Mouse (Mus musculus): Measurements from ENCODE around the gene Pxk. TPM values are rescaled to one million over a fixed set of nuclear protein-coding genes. Genes with fewer than 3 reads are reported as not detected.

The Pxk gene
- polyA plus RNA-seq, 1 experiment from 2014 or later = 32.2 TPM

DNA sequence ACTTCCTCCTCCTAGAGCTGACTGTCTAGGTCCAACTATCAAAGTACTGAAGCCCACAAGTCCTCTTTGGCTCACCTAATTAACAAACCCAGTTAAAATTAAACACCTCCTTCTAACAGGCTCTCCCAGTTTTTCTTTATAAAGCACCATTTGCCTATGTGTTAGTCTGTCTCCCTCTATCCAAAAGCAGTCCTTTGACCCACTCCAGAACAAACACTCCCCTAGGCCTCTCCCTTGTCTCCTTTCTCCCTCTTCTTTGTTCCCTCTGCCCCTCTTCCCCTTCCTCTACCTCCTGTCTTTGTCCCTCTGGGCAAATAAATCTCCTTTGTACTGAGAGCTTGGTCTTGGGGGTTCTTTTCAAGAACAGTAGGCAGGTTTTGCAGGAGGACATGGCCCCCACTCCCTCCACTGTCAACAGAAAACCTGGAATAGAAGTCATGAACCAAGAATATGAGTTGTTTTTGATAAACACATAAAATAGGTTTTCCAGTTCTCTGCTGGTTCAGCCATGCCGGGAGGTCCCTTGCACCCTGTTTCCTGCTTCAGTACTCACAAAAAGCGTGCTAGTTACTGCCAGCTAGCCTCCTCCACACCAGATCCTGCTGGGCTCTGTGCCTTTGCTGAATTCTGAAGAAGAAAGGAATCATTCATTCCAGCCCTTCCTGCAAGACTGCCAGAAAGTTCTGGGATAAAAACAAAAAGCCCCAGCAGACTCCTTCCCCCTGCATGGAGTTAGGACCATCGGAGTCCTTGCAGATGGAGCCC lies 35.3 kb upstream of the Pxk start:
- Histone ChIP-seq H3K4me1 (ENCODE audit: control insufficient read depth, insufficient read depth, low read length) (no peaks in the 10 kb centered on the region), H3K9ac (ENCODE audit: low read depth, low read length) (no peak overlapping the region), H3K4me2 (replicated peaks; ENCODE audit: low read depth, low read length) (no peak overlapping the region), H3K9me3 (ENCODE audit: control insufficient read depth, low read length) (no peaks in the 10 kb centered on the region), H3K27ac (ENCODE audit: low read depth, low read length) (no peak overlapping the region), H3K4me3 (ENCODE audit: low read length) (no peak overlapping the region), H3K27me3 (ENCODE audit: control insufficient read depth, insufficient read depth, low read length) (no peaks in the 10 kb centered on the region), H3K36me3 (ENCODE audit: control insufficient read depth, insufficient read depth, low read length) (no peaks in the 10 kb centered on the region)
- no peak for ATAC-seq (ENCODE audit: low FRiP score, low TSS enrichment)
- WGBS = 53% methylated on average over 3 of the region's 3 CpGs

DNA sequence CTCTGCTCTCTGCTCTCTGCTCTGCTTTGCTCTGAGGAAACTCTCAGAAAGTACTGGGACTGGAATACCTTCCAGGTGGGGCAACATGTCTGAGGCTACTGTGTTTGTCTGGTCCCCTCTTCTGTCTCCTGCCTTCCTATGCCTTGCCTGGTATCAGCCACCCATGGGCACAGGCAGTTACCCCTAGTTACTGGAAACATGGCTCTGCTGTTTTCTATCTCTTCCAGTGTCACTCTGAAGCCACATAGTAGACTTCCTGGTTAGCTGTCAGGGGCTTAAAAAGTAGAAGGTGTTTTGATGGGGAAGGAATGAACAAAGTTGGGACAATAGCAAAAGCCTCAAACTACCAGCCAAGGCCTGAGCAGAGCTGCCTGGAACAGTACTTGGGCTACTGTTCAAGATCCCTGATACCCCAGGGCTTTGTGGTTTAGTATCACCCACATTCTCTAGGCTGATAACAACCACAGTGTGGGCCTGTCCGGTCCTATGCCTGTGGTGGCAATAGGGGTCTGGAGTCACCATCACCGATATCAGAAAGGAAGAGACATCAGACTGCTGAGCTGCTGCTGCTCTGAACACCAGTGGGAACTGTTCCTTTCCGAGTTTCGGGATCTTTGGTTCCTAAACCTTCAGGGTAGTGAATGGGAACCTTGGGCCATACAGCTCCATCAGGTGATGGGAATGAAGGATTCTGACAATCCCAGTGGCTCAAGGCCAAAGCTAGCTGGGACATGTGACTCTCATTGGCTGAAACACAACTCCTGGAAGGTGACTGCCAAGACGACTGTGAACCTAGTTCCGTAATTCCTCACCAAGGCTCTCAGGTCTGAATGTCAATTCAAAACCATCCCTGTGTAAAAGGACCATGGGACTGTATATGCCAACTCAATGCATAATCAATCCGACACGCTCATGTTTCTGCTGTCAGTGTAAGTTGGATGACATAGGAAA lies 33.9 kb upstream of the Pxk start:
- H3K36me3 ChIP-seq (ENCODE audit: control insufficient read depth, insufficient read depth, low read length) = no peaks in the 10 kb centered on the region
- WGBS = 94% methylated on average over 8 of the region's 8 CpGs
- no peaks in the 10 kb centered on the region for H3K9me3 ChIP-seq (ENCODE audit: control insufficient read depth, low read length)
- H3K27me3 ChIP-seq (ENCODE audit: control insufficient read depth, insufficient read depth, low read length) = no peaks in the 10 kb centered on the region
- no peak overlapping the region for H3K27ac ChIP-seq (ENCODE audit: low read depth, low read length)
- no peak overlapping the region for H3K4me3 ChIP-seq (ENCODE audit: low read length)
- H3K4me2 ChIP-seq (replicated peaks; ENCODE audit: low read depth, low read length) = no peak overlapping the region
- H3K9ac ChIP-seq (ENCODE audit: low read depth, low read length) = no peak overlapping the region
- ATAC-seq (ENCODE audit: low FRiP score, low TSS enrichment) = no peak
- H3K4me1 ChIP-seq (ENCODE audit: control insufficient read depth, insufficient read depth, low read length) = no peaks in the 10 kb centered on the region

DNA sequence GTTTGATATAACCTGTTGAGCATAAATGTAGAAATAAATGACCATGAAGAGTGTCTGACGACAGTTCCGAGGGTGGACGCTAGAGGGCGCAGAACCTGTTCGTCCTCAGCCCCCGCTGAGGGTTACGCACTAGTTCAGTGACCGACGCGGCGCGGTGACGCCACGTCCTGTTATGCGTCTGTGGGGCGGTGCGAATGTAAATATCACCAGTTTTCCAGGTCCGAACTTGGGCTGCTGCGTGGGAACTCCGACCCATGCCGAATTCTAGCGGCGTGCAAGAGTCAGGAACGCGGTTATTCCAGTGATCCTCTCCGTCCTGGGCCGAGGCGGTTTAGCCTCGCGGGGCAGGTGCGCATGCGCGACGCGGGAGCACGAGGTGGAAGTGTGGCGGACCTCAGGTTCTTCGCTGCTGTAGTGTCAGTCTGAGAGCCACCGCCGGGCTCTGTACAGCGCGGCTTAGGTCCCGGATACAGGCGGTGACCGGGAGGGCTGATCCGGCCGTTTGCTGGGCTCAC lies 17.8 kb upstream of the Pxk start, which contains the start of gene Rpp14:
Rpp14 (plus strand) TSS at position 203 of the 515 bp plus-strand sequence.
- H3K4me3 ChIP-seq (ENCODE audit: low read length) = peak within 1 kb of the TSS; percentile 76
- under 1% methylated on average over 47 of the region's 47 CpGs for WGBS
- no peaks in the 10 kb centered on the region for H3K27me3 ChIP-seq (ENCODE audit: control insufficient read depth, insufficient read depth, low read length)
- H3K4me1 ChIP-seq (ENCODE audit: control insufficient read depth, insufficient read depth, low read length) = peaks cover 13% of the 10 kb centered on the region
- peak; percentile 96 for ATAC-seq (ENCODE audit: low FRiP score, low TSS enrichment)
- no peaks in the 10 kb centered on the region for H3K9me3 ChIP-seq (ENCODE audit: control insufficient read depth, low read length)
- peaks cover 13% of the 10 kb centered on the region; the same call in 1 of the 2 replicates for H3K36me3 ChIP-seq (ENCODE audit: control insufficient read depth, insufficient read depth, low read length)
- H3K27ac ChIP-seq (ENCODE audit: low read depth, low read length) = peak within 1 kb of the TSS; percentile 96
- peak within 1 kb of the TSS; percentile 68 for H3K4me2 ChIP-seq (replicated peaks; ENCODE audit: low read depth, low read length)
- peak within 1 kb of the TSS; percentile 83 for H3K9ac ChIP-seq (ENCODE audit: low read depth, low read length)

GRCm38 (mm10) chr14:8080718-8081117 lies 17.3 kb upstream of the Pxk start:
- H3K27me3 ChIP-seq (ENCODE audit: control insufficient read depth, insufficient read depth, low read length) = no peaks in the 10 kb centered on the region
- 3% methylated on average over 11 of the region's 11 CpGs for WGBS
- no peaks in the 10 kb centered on the region for H3K9me3 ChIP-seq (ENCODE audit: control insufficient read depth, low read length)
- H3K4me2 ChIP-seq (replicated peaks; ENCODE audit: low read depth, low read length) = peak overlapping the region; percentile 68
- H3K4me1 ChIP-seq (ENCODE audit: control insufficient read depth, insufficient read depth, low read length) = peaks cover 13% of the 10 kb centered on the region
- peaks cover 18% of the 10 kb centered on the region for H3K36me3 ChIP-seq (ENCODE audit: control insufficient read depth, insufficient read depth, low read length)
- peak overlapping the region; percentile 76 for H3K4me3 ChIP-seq (ENCODE audit: low read length)
- H3K9ac ChIP-seq (ENCODE audit: low read depth, low read length) = peak overlapping the region; percentile 83
- peak; percentile 50 for ATAC-seq (ENCODE audit: low FRiP score, low TSS enrichment)
- peak overlapping the region; percentile 96 for H3K27ac ChIP-seq (ENCODE audit: low read depth, low read length)

GRCm38 (mm10) chr14:8082949-8083348 lies 15.1 kb upstream of the Pxk start:
- H3K36me3 ChIP-seq (ENCODE audit: control insufficient read depth, insufficient read depth, low read length) = peaks cover 34% of the 10 kb centered on the region
- peaks cover 13% of the 10 kb centered on the region for H3K4me1 ChIP-seq (ENCODE audit: control insufficient read depth, insufficient read depth, low read length)
- H3K9me3 ChIP-seq (ENCODE audit: control insufficient read depth, low read length) = no peaks in the 10 kb centered on the region
- no peaks in the 10 kb centered on the region for H3K27me3 ChIP-seq (ENCODE audit: control insufficient read depth, insufficient read depth, low read length)
- H3K4me3 ChIP-seq (ENCODE audit: low read length) = no peak overlapping the region
- WGBS = 81% methylated on average over 1 of the region's 1 CpGs
- H3K27ac ChIP-seq (ENCODE audit: low read depth, low read length) = no peak overlapping the region
- H3K4me2 ChIP-seq (replicated peaks; ENCODE audit: low read depth, low read length) = no peak overlapping the region
- no peak for ATAC-seq (ENCODE audit: low FRiP score, low TSS enrichment)
- H3K9ac ChIP-seq (ENCODE audit: low read depth, low read length) = no peak overlapping the region

- no peaks in the 10 kb centered on the region for H3K4me1 ChIP-seq (ENCODE audit: control insufficient read depth, insufficient read depth, low read length)
- H3K9ac ChIP-seq (ENCODE audit: low read depth, low read length) = no peak overlapping the region
- ATAC-seq (ENCODE audit: low FRiP score, low TSS enrichment) = no peak
- no peak overlapping the region for H3K4me2 ChIP-seq (replicated peaks; ENCODE audit: low read depth, low read length)
- no peaks in the 10 kb centered on the region for H3K9me3 ChIP-seq (ENCODE audit: control insufficient read depth, low read length)
- 90% methylated on average over 2 of the region's 2 CpGs for WGBS
- H3K36me3 ChIP-seq (ENCODE audit: control insufficient read depth, insufficient read depth, low read length) = peaks cover 60% of the 10 kb centered on the region
- no peak overlapping the region for H3K27ac ChIP-seq (ENCODE audit: low read depth, low read length)
- H3K4me3 ChIP-seq (ENCODE audit: low read length) = no peak overlapping the region
- H3K27me3 ChIP-seq (ENCODE audit: control insufficient read depth, insufficient read depth, low read length) = no peaks in the 10 kb centered on the region
These were observed 9.0 kb upstream of the Pxk start for GRCm38 (mm10) chr14:8089016-8089415.

GRCm38 (mm10) chr14:8092573-8092972 lies 5.4 kb upstream of the Pxk start:
- 91% methylated on average over 2 of the region's 2 CpGs for WGBS
- no peaks in the 10 kb centered on the region for H3K9me3 ChIP-seq (ENCODE audit: control insufficient read depth, low read length)
- H3K27me3 ChIP-seq (ENCODE audit: control insufficient read depth, insufficient read depth, low read length) = no peaks in the 10 kb centered on the region
- no peak overlapping the region for H3K27ac ChIP-seq (ENCODE audit: low read depth, low read length)
- H3K4me3 ChIP-seq (ENCODE audit: low read length) = no peak overlapping the region
- H3K4me1 ChIP-seq (ENCODE audit: control insufficient read depth, insufficient read depth, low read length) = no peaks in the 10 kb centered on the region
- no peak overlapping the region for H3K9ac ChIP-seq (ENCODE audit: low read depth, low read length)
- H3K4me2 ChIP-seq (replicated peaks; ENCODE audit: low read depth, low read length) = no peak overlapping the region
- peaks cover 32% of the 10 kb centered on the region for H3K36me3 ChIP-seq (ENCODE audit: control insufficient read depth, insufficient read depth, low read length)
- ATAC-seq (ENCODE audit: low FRiP score, low TSS enrichment) = peak; percentile 41; the same call in 1 of the 2 replicates

DNA sequence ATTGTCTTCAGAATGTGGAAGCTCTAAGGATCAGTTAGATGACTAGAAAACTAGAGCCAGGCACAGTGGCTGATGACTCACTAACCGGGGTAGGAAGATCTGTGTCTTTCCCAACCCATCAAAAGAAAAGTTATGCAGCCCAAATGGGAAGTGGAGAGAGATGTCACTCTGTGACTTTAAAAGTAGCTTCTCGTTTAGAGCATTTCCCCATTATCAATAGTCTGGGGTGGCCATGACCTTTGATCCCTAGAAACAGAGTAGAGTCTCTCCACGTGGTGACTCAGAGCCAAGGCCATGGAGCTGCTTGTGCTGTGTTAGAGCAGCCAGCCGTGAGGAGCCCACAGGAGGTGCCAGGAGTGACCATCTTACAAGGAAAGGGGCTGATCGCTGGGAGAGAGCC lies 4.6 kb upstream of the Pxk start:
- ATAC-seq (ENCODE audit: low FRiP score, low TSS enrichment) = no peak
- 53% methylated on average over 5 of the region's 5 CpGs for WGBS
- peaks cover 28% of the 10 kb centered on the region for H3K36me3 ChIP-seq (ENCODE audit: control insufficient read depth, insufficient read depth, low read length)

More for the DNA sequence above, 4.6 kb upstream of the Pxk start:
- Histone ChIP-seq H3K4me3 (ENCODE audit: low read length) (no peak overlapping the region), H3K4me1 (ENCODE audit: control insufficient read depth, insufficient read depth, low read length) (no peaks in the 10 kb centered on the region), H3K4me2 (replicated peaks; ENCODE audit: low read depth, low read length) (no peak overlapping the region), H3K9ac (ENCODE audit: low read depth, low read length) (no peak overlapping the region), H3K27me3 (ENCODE audit: control insufficient read depth, insufficient read depth, low read length) (no peaks in the 10 kb centered on the region), H3K27ac (ENCODE audit: low read depth, low read length) (no peak overlapping the region), H3K9me3 (ENCODE audit: control insufficient read depth, low read length) (no peaks in the 10 kb centered on the region)

All from kidney, embryonic 14.5 days (tissue).